Mouse (Mus musculus) urinary bladder, postnatal 4 days (tissue): Measurements from ENCODE around the gene Acad10.

Source experiments
- DNase-seq, 2 experiments: peaks; one replicate each; pipeline ENCODE4 v3.0.0; 2021 to 2022; ENCODE audit warnings: low spot score in 2 of 2

Gene Acad10

DNA sequence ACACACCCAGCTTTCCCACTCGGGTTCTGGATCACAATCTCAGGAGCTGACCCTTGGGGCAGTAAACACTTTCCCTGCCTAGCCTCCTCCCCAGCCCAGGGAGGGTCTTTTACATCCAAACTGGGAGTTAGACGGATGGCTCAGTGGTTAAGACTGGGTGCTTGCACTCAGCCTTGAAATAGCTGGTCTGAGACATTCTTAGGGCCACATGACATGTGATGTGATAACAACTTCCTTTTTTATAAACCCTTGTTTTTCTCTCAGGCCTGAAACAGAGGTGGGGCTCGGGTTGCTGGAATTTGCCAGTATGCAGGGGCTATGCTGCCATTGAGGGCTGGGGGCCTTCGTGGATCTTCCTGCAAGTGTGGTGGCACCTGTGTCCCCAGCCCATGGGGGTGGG lies 63.0 kb downstream of the Acad10 start:
- DNase-seq, result no peak

DNA sequence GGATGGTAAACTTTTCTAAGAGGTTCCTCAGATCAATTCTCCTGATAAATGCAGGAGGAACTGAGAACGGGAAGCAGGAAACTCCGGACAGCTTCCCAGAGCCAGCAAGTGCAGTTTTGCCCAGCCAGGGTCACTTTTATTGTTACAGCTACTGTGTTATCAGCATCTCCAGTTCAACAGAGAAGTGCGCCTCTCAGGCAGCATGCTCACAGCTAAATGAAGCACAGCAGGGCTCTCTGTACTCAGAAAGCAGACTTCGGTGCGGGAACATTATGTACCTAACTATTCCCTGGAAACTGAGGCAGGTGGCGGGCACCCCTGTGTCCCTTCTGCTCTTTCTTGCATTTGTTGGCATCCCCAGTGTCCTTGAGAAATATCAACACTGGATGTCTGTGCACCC lies 64.1 kb downstream of the Acad10 start:
- no peak for DNase-seq

DNA sequence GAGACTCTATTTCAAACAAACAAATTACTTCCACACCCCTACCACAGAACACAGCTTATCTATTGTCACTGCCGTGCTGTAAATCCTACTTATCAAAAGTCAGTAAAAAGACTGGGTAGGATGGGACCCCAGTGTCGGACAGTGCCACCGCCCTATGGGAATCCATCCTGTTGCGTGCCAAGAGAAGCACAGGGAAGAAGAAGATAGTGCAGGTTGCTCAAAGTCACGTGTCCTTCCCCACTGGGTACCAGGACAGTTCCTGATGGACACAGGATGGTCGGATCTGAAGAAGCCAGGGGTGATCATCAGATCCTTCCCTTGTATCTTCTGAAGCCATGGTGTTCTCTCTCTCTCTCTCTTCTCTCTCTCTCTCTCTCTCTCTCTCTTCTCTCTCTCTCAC lies 64.6 kb downstream of the Acad10 start:
- DNase-seq, result no peak

DNA sequence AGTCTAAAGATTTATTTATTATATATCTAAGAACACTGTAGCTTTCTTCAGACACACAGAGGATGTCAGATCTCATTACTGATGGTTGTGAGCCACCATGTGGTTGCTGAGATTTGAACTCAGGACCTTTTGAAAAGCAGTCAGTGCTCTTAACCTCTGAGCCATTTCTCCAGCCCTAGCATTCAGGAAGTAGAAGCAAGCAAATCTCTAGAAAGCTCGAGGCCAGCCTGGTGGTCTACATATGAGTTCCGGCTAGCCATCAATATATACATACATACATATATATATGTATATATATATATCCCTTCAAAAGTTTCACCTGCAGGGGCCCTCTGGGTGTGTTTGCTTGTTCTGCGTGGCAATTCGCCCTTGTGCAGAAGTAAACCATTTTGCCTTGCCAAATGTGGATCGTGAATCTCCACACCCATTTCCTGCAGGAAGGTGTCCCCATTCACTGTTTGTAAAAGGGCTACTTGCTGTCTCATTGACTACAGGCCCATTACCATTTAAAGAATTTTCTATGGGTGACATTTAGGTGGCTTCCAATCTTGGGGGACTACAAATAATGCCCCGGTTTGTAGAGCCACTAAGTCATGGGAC lies 65.5 kb downstream of the Acad10 start:
- DNase-seq, result no peak

DNA sequence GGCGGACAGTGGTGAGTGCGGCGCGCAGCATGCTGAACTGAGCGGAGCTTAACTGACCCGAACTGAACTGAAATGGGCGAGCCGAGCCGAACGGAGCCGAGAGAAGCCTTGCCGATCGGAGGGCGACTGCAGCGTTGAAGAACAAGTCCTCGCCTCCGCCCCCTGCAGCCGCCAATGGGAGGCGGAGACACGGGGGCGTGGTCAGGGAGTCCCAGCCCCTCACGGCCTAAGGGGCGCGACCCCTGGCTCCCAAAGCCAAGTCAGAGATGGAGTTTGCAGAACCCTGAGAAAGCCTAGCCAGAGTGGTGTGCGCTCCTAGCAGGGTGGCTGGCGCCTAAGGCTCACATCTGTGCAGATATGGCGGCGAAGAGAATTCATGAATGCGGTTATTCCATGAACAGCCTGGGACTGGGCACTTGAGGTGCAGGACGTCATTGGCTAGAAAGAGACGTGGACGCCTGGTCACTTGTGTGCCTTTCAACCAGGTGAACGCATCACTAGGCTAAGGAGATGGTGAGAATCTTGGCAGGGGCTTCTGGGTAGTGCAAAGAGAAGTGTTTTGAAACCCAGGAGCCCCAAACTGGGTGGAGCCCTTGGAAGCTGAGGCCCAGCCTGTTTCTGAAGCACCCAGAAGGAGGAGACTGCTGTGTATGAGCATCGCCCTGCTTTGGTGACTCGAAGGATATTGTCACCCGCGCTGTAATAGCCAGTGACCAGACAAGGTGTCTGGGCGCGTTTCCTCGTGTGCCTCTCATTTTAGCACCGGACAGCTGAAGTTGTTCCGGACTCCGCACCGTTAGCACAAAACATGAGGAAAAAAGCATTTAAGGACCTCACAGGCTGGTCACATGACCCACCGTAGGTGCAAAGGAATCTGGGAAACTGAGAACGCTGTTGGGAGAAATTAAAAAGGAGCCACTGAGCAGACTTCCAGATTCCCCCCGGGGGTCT lies 66.6 kb downstream of the Acad10 start, which contains the start of gene Aldh2:
TSS of gene Aldh2 (minus strand) at position 374 of the 951 bp plus-strand sequence.
- DNase-seq, result peak; percentile 85 to 87

DNA sequence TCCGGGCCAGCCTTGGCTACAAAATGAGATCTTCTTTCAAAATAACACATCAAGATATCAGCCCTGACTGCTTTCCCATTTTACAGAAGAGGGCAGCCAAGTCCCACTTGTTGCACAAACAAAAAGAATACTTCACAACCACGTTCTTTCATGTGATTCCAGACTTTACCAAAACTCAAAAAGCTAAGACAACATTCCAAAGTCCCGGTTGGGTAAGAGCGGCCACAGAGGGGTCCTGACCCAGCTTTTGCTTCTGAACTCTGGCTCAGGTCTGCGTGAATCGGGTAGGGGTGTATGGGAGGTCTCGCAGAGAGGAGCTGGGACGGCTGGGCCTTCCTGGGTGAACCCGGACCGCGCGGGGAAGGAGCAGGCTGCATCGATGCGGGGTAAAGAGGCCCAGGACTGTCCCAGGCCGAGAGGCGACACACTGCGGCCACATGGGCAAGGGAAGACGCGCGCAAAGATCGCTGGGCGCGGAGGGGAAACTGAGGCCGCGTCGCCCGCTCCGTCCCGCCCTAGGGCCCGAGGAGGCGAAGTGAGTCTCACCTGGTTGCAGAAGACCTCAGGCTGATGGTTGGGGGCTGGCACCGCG lies 67.4 kb downstream of the Acad10 start:
- DNase-seq, result no peak

DNA sequence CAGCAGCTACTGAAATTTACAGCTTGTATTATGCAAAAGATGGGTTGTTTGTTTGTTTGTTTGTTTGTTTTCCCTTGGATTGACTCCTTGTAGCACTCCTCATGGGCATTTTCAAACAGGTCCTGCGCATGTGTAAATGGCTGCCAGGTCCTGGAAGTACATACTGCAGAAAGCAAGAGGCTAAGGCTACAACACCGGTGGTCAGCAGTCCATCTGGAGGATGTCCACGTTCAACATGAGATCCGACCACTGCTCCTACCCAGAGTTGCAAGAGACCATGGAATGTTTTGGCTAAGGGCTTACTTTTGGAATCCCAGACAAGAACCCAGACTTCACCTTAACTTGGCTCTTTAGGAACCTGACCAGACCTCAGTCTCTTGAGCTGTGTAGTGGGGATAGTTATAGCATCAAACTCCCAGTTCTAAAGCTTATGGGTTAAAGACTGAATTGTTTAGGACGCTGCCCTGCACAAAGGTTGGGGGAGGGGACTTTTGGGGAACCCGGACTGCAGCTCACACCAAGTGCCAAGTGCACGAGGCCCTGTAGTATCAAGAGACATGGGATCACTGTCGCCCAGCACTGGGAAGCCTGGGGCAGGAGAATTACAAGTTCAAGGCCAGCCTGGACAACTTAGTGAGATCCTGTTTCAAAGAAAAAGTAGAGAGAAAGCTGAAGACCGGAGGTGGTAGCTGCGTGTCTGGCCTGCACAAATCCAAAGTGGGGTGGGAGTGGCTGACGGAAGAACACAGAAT lies 68.1 kb downstream of the Acad10 start:
- no peak for DNase-seq

DNA sequence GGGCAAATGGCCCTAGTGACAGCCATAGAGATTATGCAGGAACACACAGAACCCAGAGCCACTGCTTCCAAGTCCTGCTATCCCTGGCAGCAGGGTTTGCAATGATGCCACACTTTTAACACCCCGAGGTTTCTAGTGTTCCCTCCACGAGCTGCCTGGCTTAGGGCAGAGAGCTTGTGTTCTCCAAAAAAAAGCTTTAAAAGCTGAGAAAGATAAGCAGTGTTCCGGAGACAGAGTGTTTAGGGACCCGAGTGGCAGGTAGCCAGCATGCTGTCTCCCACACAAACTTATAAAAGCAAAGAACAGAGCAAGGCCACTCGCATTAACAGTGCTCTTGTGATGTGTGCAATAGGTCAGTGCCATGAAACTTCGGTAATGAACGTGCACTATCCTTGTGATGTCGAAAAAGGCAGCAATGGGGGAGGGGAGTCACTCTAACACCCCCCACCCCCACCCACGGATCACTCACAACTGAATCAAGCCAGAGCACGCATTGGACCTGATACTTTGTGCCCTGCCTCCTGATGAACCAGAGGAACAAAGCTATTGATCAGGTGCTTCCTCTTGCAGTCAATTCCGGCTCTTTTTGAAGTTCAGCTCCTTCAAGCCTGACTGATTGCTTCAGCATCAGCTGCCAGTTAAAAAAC lies 68.8 kb downstream of the Acad10 start:
- peak in 1 of 2 experiments; percentile 57 for DNase-seq

DNA sequence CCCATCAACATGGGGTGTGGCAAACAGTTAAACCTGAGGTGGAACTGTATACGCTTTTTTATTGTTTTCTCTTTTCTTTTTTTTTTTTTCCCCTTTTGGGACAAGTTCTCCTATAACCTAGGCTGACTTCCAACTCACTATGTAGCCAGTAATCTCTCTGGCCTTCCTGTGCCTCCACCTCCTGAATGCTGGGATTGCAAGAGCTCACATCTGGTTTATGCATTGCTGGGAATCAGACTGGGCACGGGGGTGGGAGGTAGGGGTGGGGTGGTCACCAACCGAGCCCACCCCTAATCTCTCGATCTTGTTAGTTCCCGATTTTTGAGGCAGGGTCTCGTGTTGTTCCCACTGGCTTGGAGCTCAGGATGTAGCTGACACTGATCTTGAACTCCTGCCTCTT lies 70.4 kb downstream of the Acad10 start:
- no peak for DNase-seq

DNA sequence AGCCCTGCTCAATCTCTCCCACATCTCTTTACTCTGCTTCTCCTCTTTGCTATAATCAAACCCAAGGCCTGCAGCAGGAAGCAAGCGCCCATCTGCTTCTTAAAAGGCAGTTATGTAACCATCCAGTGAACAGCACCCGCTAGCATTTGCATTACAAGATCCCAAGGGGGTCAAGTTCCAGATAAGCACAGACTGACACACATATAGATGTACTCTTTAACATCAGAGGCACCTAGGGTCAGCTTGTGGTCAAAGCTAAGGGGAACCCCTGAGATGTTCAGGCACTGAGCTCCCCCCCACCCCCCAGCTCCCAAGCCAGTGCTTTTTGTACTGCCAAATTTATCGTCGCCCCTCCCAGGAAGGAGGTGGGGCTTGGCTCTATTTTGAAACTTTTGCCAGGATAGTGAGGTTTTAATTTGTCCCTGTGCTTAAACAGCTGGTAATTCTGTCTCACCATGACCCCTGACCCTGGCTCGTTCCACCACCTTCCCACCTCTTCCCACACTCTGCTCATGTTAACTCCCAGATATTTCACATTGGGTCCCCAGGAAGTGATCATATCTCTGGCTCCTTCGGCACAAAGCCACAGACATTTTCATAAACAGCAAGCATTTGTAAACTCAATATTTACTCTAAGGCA lies 73.8 kb downstream of the Acad10 start:
- DNase-seq, result peak in 1 of 2 experiments; percentile 54

DNA sequence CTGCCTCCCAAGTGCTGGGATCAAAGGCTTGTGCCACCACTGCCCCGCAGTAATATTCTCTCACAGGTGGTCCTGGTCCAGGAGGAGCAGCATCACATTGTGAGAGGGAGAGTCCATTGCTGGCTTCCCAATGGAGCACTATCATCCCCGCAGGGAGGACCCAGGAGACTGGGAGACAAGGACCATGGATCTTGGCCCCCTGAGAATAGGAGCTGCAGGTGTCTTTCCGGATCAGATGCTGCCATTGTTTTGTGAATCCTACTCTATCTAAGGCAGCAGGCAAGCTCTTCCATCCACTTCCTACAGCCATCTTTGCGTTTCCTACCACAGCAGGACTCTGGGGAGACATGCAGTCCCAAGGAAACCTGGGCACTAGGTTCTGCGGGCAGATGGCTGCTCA lies 74.6 kb downstream of the Acad10 start:
- no peak for DNase-seq

DNA sequence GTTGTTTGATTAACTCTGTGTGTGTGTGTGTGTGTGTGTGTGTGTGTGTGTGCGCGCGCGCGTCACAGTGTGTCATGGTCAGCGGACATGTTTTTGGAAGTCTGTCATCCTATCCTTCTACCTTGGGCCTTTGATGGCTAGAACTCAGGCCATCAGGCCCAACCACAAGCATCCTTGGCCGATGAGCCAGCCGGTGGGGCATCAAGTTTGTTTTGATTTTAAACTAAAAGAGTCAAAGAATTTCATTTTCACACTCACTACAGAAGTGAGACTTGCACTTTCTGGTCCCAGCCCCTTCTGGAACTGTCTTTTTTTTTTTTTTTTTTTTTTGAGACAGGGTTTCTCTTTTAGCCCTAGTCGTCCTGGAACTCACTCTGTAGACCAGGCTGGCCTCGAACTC lies 75.3 kb downstream of the Acad10 start:
- no peak for DNase-seq

DNA sequence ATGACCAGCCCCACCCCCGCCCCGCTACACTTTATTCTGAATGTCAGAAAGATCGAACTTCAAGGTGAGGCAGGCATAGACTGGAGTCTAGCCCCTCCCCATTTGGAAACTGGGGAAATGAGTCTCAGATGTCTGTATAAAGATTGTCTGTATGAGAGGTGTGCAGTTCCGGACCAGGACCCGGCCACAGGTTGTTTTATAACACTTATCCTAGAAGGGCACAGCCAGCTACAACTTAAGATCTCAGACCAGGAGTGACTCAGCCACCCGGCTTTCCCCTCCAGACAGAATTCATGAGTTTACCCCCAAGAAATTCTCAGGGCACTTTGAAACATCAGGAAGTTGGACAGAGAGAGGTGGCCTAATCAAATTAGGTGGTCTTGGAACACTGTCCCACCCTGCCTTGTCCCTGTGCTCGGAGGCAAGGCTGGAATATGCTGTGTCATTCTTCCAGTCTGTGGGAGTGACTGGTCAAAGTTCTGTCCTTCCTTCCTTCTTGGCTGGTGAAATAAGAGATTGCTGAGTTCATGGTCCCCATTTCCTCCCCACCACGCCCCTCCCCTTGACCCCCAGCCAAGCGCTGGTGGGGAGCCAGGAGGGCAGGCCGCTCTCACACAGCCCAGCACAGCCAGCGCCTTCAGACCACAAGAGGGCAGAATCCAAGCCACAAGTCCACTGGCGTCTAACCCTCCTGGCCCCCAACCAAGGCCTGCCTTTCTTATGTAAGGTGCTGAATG lies 76.4 kb downstream of the Acad10 start:
- peak; percentile 89 to 92 for DNase-seq

DNA sequence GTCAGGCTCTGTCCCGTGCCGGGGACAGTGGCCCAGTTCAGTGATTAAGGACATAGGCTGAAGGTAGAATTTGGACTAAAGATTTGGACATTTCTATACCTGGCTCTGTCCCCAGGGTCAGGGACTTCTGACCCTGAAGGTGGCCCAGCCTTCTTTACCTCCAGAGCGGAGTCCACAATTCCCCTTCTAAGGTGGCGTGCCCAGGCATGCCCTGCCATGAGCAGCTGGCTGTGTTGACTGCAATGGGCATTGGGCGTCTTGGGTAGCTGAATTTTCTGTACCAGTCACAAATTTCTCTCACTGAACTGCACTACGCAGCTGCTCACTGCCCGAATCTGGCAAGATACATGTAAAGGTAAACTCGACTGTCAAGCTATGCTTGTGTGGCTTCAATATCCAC lies 78.4 kb downstream of the Acad10 start:
- DNase-seq, result no peak

DNA sequence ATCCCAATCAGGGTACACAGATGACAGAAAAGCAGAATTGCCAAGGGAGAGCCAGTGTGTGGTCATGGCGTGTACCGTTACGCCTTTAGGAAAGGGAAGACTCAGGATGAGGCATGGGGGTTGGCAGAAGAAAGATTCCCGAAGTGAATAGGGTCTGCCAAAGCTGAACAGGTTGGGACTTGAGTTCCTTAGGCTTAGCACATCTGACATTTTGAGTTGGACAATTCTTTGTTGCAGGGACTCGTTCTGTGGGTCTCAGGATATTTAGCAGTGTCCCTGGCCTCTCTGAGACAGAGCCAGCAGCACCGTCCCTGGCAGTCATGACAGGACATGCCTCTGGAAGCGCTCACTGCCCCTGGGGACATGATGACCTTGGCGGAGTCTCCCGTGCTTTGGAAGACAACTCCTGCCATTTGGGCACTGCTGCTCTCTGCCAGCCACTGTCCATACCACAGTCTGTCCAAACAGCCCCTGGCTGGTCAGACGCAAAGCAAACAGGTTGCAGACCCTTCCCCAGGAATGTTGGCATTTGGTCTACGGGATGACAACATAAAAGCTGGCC lies 83.3 kb downstream of the Acad10 start:
- DNase-seq, result no peak

DNA sequence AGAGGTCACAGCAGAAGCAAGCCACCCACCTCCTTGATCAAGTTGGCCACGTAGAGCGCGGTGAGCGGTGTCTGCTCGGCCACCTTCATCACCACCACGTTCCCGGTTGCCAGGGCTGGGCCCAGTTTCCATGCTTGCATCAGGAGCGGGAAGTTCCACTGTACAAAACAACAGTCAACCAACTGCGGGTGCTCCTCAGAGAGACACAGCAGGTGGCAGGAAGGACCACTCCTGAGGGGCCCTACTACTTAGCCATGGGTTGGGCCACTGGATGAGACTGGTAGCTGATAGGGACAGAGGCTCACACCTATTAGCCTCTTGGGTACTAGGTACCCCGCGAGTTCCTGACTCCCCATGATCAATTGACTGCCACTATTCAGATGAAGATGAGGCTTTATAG lies 84.4 kb downstream of the Acad10 start:
- no peak for DNase-seq

DNA sequence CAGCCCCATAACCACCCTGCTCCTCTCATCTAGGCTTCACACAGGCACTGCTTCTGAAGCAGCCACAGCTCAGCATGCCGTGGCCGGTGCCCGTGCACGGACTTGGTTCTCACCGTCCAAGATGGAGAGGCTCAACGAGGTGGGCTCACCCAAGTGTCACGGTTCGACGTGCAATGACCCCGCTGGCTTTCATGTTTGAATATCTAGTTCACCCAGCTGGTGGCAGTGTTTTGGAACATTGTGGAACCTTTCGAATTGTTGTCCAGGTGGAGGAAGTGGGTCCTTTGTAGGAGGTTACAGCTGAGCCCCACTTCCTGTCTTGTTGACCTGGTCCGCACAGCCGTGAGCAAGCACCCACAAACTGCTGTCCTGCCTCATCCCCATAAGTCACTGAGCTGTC lies 86.2 kb downstream of the Acad10 start:
- no peak for DNase-seq
